Mouse (Mus musculus) spleen, adult 2 months (tissue): ENCODE data around the gene Hmgb2.

Experiments used
- CTCF ChIP-seq: fragments of 200-500 bp; IDR thresholded peaks from 2 replicates; pipeline ENCODE4 v1.5.1; 2011; ENCODE audit warnings: mild to moderate bottlenecking, inconsistent platforms; ENCODE audit not compliant: insufficient read depth, insufficient read length, insufficient replicate concordance; ENCODE audit errors: extremely low read depth
- POLR2A ChIP-seq: fragments of 200-500 bp; IDR thresholded peaks from 2 replicates; pipeline ENCODE4 v1.6.1; 2011; ENCODE audit warnings: low read depth, low read length, inconsistent platforms

GRCm38 (mm10) chr8:57540951-57541350 is 29.2 kb downstream of the Hmgb2 start:
- TF ChIP-seq POLR2A, result no peak
- no peak for TF ChIP-seq CTCF
